Mouse (Mus musculus) monocyte, adult 2 months (primary cell): ENCODE data around the gene Gm10134.

Experiments
- DNase-seq, 2 experiments: peaks; one replicate each; pipeline ENCODE4 v3.0.0; 2022; ENCODE audit warnings: low spot score in 2 of 2, low read depth in 1 of 2

The Gm10134 gene

DNA sequence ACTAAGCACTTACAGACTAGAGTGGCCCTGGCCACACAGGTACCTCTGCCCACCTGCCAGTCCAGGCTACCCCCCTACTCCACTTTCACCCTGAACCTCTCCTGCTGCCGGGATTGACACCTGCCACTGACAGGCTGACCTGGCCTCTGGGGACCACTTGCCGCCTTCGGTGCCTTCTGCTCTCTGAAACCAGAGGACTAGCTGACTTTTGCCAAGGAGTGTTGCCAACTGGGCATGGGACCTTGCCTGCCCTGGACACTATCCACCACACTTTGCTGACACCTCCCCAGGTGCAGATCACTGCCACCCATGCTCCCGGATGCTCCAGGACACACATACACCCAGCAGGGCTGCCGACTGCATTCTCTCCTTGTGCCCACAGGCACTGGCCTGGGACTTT is 46.4 kb downstream of the Gm10134 start:
- DNase-seq, result no peak
